ENCODE assay signal across 28 mouse cellular contexts in the genomic region with DNA sequence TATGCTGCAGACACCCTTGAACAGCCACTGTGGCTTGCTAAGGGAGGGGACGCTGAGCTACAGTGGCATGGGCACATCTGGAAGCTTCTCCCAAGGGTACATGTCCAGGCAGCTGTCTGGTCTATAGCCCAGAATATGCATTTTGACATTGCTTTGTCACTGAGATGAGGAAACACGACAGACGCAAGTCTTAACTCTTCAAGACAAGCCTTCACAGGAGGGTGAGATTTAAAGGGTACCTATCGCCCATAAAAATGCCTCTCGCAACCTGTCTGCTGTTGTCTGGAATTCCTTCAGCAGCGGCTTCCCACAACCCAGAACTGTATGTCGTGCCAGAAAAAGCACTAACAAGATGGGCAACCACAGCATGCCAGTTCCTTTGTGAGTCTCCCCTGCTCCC.
DNase-seq lines count a peak whose midpoint lies in the region; ATAC-seq and TF ChIP-seq lines count a peak whose summit lies in the region.
"Had no signal": no experiment of that assay in that cellular context is flagged by ENCODE, and none has a peak within 500 bp of the region (broad histone marks: within the 10 kb centered on the region; RNA-seq: fewer than 3 reads in every experiment).

No protein-coding gene starts in this region.

- ATAC-seq in heart, postnatal 0 days (ENCODE audit: insufficient read depth, low read depth): no peak
- ATAC-seq: activated CD4-positive, CD25-positive, alpha-beta regulatory T cell, adult 4 months; CD4-positive, CD25-positive, alpha-beta regulatory T cell, adult 4 months; forebrain, embryonic 14.5 days; forebrain, embryonic 16.5 days; Patski had no signal

- TF ChIP-seq EP300 in heart, postnatal 0 days (IDR thresholded peaks at IDR 0.05; ENCODE audit: low read depth): no peak

- H3K9ac ChIP-seq in heart, postnatal 0 days (replicated peaks; ENCODE audit: low read depth, low read length): no peak overlapping the region
- H3K9ac ChIP-seq: embryonic facial prominence, embryonic 12.5 days; forebrain, embryonic 12.5 days had no signal

- H3K9me3 ChIP-seq in heart, postnatal 0 days (replicated peaks; ENCODE audit: control insufficient read depth, low read length): no peaks in the 10 kb centered on the region

- peak overlapping the region; percentile 54; the same call in 1 of the 2 replicates for H3K27ac ChIP-seq in gastrocnemius, adult 2 months
- H3K27ac ChIP-seq in heart, postnatal 0 days (ENCODE audit: low read depth): 0 out of 2 replicates have a peak overlapping the region, but pooled peaks have one; percentile 77
- H3K27ac ChIP-seq in brown adipose tissue, adult 24 weeks (replicated peaks; ENCODE audit: low read depth, low read length): peak overlapping the region; percentile 73
- H3K27ac ChIP-seq: embryonic facial prominence, embryonic 10.5 days; embryonic facial prominence, embryonic 12.5 days; forebrain, embryonic 10.5 days; forebrain, embryonic 12.5 days had no signal

- no peak overlapping the region for H3K4me3 ChIP-seq in gastrocnemius, adult 2 months
- no peak overlapping the region for H3K4me3 ChIP-seq in heart, postnatal 0 days (ENCODE audit: low read depth, low read length)
- H3K4me3 ChIP-seq in brown adipose tissue, adult 24 weeks (ENCODE audit: insufficient read depth, low read depth, low read length): no peak overlapping the region
- H3K4me3 ChIP-seq: embryonic facial prominence, embryonic 10.5 days; embryonic facial prominence, embryonic 12.5 days; forebrain, embryonic 10.5 days; forebrain, embryonic 12.5 days had no signal

- WGBS in heart, postnatal 0 days: 89% methylated on average over 7 of the region's 7 CpGs

- peaks cover 9% of the 10 kb centered on the region for H3K4me1 ChIP-seq in heart, postnatal 0 days (ENCODE audit: control insufficient read depth, insufficient read depth)
- H3K4me1 ChIP-seq in brown adipose tissue, adult 24 weeks (ENCODE audit: control insufficient read depth, insufficient read depth, insufficient read length, low read length): peaks cover 39% of the 10 kb centered on the region

- no peaks in the 10 kb centered on the region; the same call in 1 of the 2 replicates for H3K36me3 ChIP-seq in heart, postnatal 0 days (replicated peaks; ENCODE audit: control insufficient read depth, insufficient read depth, low read length)
- H3K36me3 ChIP-seq: embryonic facial prominence, embryonic 10.5 days; embryonic facial prominence, embryonic 12.5 days; forebrain, embryonic 12.5 days; G1E had no signal

- H3K27me3 ChIP-seq in heart, postnatal 0 days (ENCODE audit: control insufficient read depth, insufficient read depth, low read length): no peaks in the 10 kb centered on the region
- H3K27me3 ChIP-seq: CH12.LX; embryonic facial prominence, embryonic 12.5 days; forebrain, embryonic 12.5 days; Patski had no signal

- TF ChIP-seq CTCF in gastrocnemius, adult 2 months (IDR thresholded peaks at IDR 0.05): no peak
- TF ChIP-seq CTCF in heart, postnatal 0 days (IDR thresholded peaks at IDR 0.05; ENCODE audit: low read depth): no peak

- no peak for DNase-seq in gastrocnemius, adult 2 months
- DNase-seq in gastrocnemius, adult 18-20 months (ENCODE audit: low spot score): no peak
- DNase-seq in heart, postnatal 0 days (ENCODE audit: low spot score): no peak
- DNase-seq in heart, postnatal 14 days: no peak
- peak; percentile 88 for DNase-seq in gonadal fat pad, adult 2 months (ENCODE audit: low read depth)
- DNase-seq in spleen, adult 12 weeks (ENCODE audit: low spot score): no peak
- DNase-seq: adrenal gland, adult 8-10 months; adrenal gland, postnatal 14 days; adrenal gland, postnatal 36 days; B cell, adult 2 months; cerebellum, adult 11 months; cerebellum, adult 18-20 months; cerebellum, adult 8-10 months; cerebellum, adult 9-11 months; cerebellum, postnatal 14 days; cerebellum, postnatal 36 days had no signal

- no peak overlapping the region for H3K4me2 ChIP-seq in heart, postnatal 0 days (ENCODE audit: low read depth, low read length)
- H3K4me2 ChIP-seq: embryonic facial prominence, embryonic 12.5 days; forebrain, embryonic 12.5 days had no signal

- intact Hi-C loops in gastrocnemius, adult 2 months (cut with DNase I): no loop called here
- intact Hi-C loops in heart, postnatal 14 days (cut with DNase I): loop anchor here (5.0 kb wide), 1 partner anchor 36 kb away; no protein-coding TSS in a partner anchor
